Mouse (Mus musculus) skeletal muscle tissue, adult 2 months (tissue): ENCODE data around the gene Olfm2.
A peak's percentile ranks its signal among the peaks of the same experiment; 100 is the strongest.
"Not testable (repeated sequence)": the region's sequence is repeated elsewhere in the genome, so short reads cannot be mapped to it uniquely, and the experiment has no call there.

ENCODE experiments used
- DNase-seq: peaks from one replicate; pipeline ENCODE4 v3.0.0-alpha.2; 2012; ENCODE audit warnings: low read depth, low spot score

Olfm2 gene

GRCm38 (mm10) chr9:20653859-20654258, 92.3 kb downstream of the Olfm2 start:
- DNase-seq: no peak

GRCm38 (mm10) chr9:20652260-20652658, 93.9 kb downstream of the Olfm2 start:
- DNase-seq: no peak

GRCm38 (mm10) chr9:20651602-20652259, 94.4 kb downstream of the Olfm2 start, which contains the start of gene Pin1:
TSS of gene Pin1 (plus strand) at chr9:20652095.
- DNase-seq: peak; percentile 99

GRCm38 (mm10) chr9:20645121-20645520, 101.0 kb downstream of the Olfm2 start:
- no peak for DNase-seq

- DNase-seq: peak; percentile 65
These were observed 101.6 kb downstream of the Olfm2 start, which contains the start of gene Fbxl12 for GRCm38 (mm10) chr9:20644360-20645081. TSS of gene Fbxl12 (minus strand) at chr9:20644767.

GRCm38 (mm10) chr9:20643781-20644180, 102.4 kb downstream of the Olfm2 start:
- DNase-seq: no peak

GRCm38 (mm10) chr9:20642896-20643466, 103.2 kb downstream of the Olfm2 start:
- DNase-seq: peak; percentile 43

GRCm38 (mm10) chr9:20642101-20642895, 103.9 kb downstream of the Olfm2 start, which contains the start of gene Ubl5:
TSS of gene Ubl5 (plus strand) at chr9:20642878.
- DNase-seq: no peak

GRCm38 (mm10) chr9:20641501-20641900, 104.6 kb downstream of the Olfm2 start:
- DNase-seq: no peak

- no peak for DNase-seq
These were observed 106.7 kb downstream of the Olfm2 start for GRCm38 (mm10) chr9:20639486-20639885.

- DNase-seq: no peak
These were observed 107.6 kb downstream of the Olfm2 start for GRCm38 (mm10) chr9:20638552-20638951.

- no peak for DNase-seq
These were observed 109.4 kb downstream of the Olfm2 start for GRCm38 (mm10) chr9:20636790-20637189.

GRCm38 (mm10) chr9:20636256-20636655, 109.9 kb downstream of the Olfm2 start:
- DNase-seq: peak; percentile 13

GRCm38 (mm10) chr9:20635676-20636075, 110.5 kb downstream of the Olfm2 start:
- not testable (repeated sequence) for DNase-seq

- no peak for DNase-seq
These were observed 114.8 kb downstream of the Olfm2 start for GRCm38 (mm10) chr9:20631332-20631731.
